Mouse (Mus musculus) heart, postnatal 25 days (tissue): ENCODE results near the gene Klrg1. TPM values are rescaled to one million over a fixed set of nuclear protein-coding genes. Genes with fewer than 3 reads are reported as not detected.

ENCODE experiments used
- DNase-seq: peaks from one replicate; pipeline ENCODE4 v3.0.0; 2022; ENCODE audit warnings: low spot score
- intact Hi-C: fragments of 180-260 bp; cut with DNase I; formaldehyde crosslinking; loops from one replicate; pipeline ENCODE4 v1.15.1; 2025
- total RNA-seq, 2 experiments: library from RNA; stranded (reverse); gene quantifications; 2 replicates each; pipeline ENCODE4 v1.2.3; 2021

The Klrg1 gene
- not detected for total RNA-seq

GRCm38 (mm10) chr6:122282782-122283181 lies at the start of gene Klrg1:
Gene Klrg1, minus strand, starts transcription at chr6:122282882.
- no peak for DNase-seq
- intact Hi-C loops: no loop called here

DNA sequence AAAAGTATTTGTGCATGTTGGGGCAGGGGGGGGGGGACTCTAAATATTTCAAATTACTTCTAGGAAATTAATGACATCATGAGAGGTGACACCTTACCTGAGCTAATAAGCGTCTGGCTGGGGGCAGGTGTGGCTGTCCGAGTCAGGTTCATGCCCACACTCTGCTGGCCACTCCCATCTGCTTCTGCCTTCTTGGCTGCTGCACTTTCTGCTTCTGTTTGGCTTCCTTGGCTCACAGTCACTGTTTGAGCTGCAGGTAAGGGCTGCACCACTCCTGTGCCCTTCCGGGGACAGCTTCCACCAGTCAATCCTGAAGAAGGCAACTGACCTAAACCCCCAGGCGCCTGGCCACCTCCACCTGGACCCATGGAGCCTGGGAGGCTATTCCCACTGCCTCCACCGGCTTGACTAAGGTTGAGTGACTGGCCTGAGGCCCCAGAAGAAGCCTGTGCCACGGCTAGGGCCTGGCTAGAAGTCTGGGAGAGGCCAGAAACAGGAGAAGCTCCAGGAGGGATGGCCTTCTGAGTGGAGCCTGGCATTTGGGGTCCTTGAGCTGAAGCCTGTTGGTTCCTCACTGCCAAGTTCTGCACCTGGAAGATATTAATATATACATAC lies 42.8 kb upstream of the Klrg1 start:
- DNase-seq: no peak
- intact Hi-C loops: no loop called here

DNA sequence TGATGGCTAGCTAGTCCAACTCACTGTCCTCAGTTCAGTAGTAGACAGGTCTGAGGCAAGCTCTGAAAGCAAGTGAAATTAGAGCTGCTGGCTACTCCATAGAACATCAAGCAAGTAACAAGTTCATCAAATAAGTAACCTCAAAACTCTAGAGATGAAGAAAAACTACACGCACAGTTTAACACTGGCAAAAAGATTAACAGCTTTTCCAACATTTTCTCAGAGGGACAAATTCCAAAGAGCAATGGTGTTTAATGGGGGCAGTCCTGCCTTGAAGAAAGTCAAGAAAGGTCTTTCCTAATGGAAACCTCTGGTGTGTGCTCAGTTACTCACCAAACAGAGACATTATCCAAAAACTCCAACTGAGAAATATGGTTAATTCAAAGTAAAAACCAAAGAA lies 36.0 kb upstream of the Klrg1 start:
- no peak for DNase-seq
- intact Hi-C loops: no loop called here

- no peak for DNase-seq
- intact Hi-C loops: no loop called here
These were observed 27.6 kb upstream of the Klrg1 start for GRCm38 (mm10) chr6:122310187-122310820.

DNA sequence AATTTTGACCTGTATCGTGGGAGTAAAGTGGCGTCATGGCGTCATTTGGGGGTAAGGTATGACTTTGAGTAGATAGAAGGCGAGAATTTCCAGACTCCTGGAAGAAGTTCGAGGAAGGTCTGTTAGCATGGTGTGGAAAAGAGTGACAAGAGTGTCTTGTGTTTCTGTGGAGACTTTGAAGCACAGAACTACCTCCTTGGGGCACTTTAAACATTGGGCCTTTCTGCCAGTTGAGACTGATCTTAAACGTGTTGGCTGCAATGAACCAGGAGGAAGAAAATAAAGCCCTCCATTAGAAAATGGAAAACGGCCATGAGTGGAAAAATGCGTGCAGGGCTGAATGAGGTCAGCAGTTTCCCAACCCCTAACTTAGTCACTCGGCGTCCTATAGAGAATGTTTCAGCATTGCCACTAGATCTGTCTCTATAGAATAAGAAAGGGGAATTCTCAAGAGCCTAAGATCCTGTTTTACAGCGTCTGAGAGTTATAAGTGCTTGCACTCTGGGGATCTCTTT lies 26.8 kb upstream of the Klrg1 start:
- no peak for DNase-seq
- intact Hi-C loops: loop anchor here (1.0 to 5.0 kb wide), 3 partner anchors 31 to 747 kb away; partner anchors contain the start of gene Phc1

GRCm38 (mm10) chr6:122308505-122309393 lies 26.1 kb upstream of the Klrg1 start, which contains the start of gene M6pr:
Gene M6pr, plus strand, starts transcription at chr6:122308720.
- peak; percentile 93 for DNase-seq
- intact Hi-C loops: loop anchor here (1.0 to 5.0 kb wide), 3 partner anchors 32 to 746 kb away; partner anchors contain the start of gene Phc1

DNA sequence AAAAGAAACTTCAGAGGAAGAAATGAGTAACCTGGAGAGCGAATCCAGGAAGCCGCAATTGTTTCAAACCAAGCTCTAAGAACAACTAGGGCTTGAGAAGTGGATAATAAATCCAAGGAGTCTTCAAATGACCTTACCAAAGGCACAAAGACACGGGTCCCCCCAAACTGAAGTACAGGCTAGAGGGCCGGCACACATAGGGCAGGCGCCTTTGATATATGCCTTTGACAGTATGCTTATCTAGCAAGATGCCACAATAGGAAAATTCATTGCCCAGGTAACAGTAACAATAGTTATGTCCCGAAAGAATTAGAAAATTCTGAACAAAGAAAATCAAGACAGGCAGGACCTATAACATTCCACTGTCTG lies 25.4 kb upstream of the Klrg1 start:
- no peak for DNase-seq
- intact Hi-C loops: loop anchor here (5.0 kb wide), 2 partner anchors 84 to 746 kb away; no protein-coding TSS in a partner anchor

GRCm38 (mm10) chr6:122306707-122307106 lies 24.0 kb upstream of the Klrg1 start:
- intact Hi-C loops: loop anchor here (5.0 kb wide), 2 partner anchors 86 to 744 kb away; no protein-coding TSS in a partner anchor
- DNase-seq: no peak

- DNase-seq: no peak
- intact Hi-C loops: loop anchor here (2.0 to 5.0 kb wide), 4 partner anchors 46 to 743 kb away; no protein-coding TSS in a partner anchor
These were observed 22.3 kb upstream of the Klrg1 start for GRCm38 (mm10) chr6:122304790-122305555.

DNA sequence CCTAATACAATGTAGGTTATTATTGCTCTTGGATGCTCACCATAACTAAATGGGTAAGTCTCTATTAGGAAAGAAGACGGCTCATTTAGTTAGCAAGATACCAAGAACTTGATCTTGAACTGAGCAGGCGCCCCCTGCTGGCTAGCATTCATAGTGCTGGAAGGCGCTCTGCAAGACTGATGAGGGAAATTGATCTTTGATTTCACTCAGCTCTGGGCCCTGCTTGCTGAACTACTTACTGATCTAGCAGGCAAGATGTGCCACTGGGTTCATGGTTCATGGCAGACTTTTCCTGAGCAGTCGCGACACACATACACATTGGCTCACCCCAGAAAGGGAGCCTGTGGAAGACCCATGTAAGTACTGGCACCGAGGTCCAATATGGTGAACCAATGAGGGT lies 21.7 kb upstream of the Klrg1 start:
- DNase-seq: peak; percentile 14
- intact Hi-C loops: loop anchor here (2.0 to 5.0 kb wide), 2 partner anchors 46 to 507 kb away; no protein-coding TSS in a partner anchor

GRCm38 (mm10) chr6:122303526-122303925 lies 20.8 kb upstream of the Klrg1 start:
- no peak for DNase-seq
- intact Hi-C loops: loop anchor here (5.0 kb wide), 1 partner anchor 506 kb away; no protein-coding TSS in a partner anchor

DNA sequence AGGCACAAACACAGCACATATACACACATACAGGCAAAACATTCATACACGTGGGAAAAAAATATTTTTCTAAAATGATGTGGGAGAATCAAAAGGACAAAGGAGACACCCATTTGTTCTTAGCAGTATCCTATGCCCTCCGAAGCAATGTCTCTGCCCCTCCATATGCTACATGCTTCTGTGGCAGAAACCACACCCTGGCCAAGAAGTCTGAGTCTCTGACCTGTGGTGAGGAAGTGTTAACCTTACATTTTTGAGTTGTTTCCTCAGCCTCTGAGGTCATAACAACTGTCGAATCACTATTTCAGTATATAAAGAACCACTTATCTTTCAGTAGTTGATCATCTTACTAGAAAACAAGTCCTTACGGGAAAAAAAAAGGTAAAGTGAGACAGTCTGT lies 20.0 kb upstream of the Klrg1 start:
- no peak for DNase-seq

GRCm38 (mm10) chr6:122302121-122302520 lies 19.4 kb upstream of the Klrg1 start:
- DNase-seq: no peak
- intact Hi-C loops: loop anchor here (5.0 kb wide), 1 partner anchor 505 kb away; no protein-coding TSS in a partner anchor

More for the DNA sequence above, 20.0 kb upstream of the Klrg1 start:
- intact Hi-C loops: loop anchor here (5.0 kb wide), 1 partner anchor 505 kb away; no protein-coding TSS in a partner anchor

GRCm38 (mm10) chr6:122299621-122300133 lies 17.0 kb upstream of the Klrg1 start:
- intact Hi-C loops: loop anchor here (5.0 kb wide), 1 partner anchor 502 kb away; no protein-coding TSS in a partner anchor
- no peak for DNase-seq

DNA sequence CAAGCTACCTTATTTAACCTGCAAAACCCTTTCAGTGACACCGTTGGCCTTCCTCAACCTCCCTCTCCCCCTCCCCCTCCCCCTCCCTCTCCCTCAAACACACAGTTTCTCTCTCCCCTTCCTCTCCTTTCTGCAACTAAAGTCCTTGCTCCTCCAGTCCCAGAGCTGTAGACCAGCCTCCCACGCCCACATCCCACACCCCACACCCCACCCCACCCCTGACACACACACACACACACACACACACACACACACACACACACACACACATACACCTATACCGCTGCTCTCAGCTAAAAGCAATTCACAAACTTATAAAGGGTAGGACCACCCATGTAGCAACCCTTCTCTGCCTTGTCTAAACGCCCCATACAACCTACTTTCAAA lies 15.5 kb upstream of the Klrg1 start:
- DNase-seq: no peak
- intact Hi-C loops: no loop called here

DNA sequence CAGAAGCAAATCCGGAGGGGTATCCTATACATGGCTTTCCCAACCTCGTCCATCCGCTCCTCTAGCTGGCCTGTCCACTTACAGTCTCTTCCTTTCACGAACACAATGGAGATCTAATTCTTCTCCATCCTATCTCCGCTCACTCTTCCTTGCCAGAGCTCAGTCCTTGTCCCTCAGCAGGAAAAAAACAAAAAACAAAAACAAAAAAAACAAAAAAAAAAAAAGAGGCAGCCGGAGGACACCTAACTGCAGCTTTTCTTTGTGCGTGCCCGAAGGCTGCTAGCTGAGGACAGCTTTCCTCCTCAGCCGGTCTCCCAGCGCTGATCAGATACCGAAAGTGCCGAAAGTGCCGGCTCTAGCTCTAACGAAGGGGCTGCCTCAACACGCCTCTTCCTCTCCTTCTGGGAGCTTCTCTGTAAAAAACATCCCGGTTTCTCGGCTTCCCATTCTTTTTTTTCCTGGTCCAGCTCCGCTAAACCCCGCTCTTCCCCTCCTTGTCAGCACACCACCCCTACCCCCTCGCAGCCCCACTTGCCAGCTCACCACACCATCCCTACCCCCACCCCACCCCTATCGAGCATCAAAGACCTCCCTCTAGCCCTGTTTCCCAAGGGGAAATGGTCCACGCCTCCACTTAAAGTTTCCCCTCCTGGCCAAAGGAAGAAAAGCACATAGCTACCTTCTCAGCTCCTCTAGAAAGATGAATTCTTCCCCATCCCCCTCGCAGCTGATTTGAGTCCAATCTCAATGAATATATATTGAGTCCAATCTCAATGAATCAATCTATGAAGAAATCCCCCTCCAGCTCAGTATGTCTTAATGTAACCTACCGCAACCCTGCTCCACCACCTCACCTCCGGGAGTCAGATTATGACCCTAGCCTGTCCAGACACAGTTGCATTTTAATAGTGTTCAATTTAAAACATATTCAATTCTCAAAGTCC lies 14.9 kb upstream of the Klrg1 start:
- intact Hi-C loops: no loop called here
- no peak for DNase-seq

DNA sequence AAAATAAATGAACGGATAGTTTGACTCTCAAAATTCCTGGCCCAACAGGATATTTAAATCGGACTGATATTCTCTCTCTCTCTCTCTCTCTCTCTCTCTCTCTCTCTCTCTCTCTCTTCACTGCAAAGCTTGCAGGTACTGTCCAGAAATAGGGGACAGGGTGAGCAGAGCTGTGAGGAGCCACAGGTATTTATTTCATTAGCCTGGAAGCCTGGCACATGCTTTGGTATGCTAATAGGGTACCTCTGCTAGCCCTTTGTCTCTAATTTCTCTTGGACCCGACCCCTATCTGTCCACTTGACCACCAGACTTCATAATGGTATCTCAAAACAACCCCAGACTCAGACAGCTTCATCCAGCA lies 14.2 kb upstream of the Klrg1 start:
- intact Hi-C loops: no loop called here
- no peak for DNase-seq

DNA sequence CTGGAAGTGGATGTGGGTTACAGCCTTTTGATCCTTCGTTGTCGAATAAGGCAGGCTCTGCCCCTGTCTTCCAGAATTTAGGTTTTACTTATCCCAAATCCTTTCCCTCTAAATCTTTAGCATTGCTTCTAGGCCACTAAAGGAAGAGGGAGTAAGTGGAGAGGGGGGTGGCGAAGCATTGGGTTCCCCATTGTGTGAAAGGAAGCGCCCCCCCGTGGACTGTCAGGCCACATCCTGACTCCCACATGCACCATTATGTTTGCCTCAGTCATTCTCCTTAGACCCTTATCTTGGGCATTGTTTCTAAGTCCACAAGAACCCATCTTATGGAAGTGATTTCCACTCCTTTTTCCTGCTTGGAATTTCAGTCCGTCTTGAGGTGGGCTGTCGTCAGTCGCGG lies 12.6 kb upstream of the Klrg1 start:
- no peak for DNase-seq
- intact Hi-C loops: no loop called here
